Mouse (Mus musculus) cerebellum, adult 2 months (tissue): ENCODE data around the gene Patl2.

Source experiments
- CTCF ChIP-seq: fragments of 200-500 bp; IDR thresholded peaks from 2 replicates; pipeline ENCODE4 v1.5.1; 2011; ENCODE audit warnings: low read depth, mild to moderate bottlenecking, control low read depth, low read length, moderate library complexity, borderline replicate concordance; ENCODE audit not compliant: insufficient read depth
- POLR2A ChIP-seq: fragments of 200-500 bp; IDR thresholded peaks from 2 replicates; pipeline ENCODE4 v1.6.1; 2011; ENCODE audit warnings: low read length, control low read depth, borderline replicate concordance; ENCODE audit not compliant: insufficient read depth

GRCm38 (mm10) chr2:122161542-122161941, 24.4 kb downstream of the Patl2 start:
- no peak for TF ChIP-seq POLR2A
- TF ChIP-seq CTCF: no peak
